Mouse (Mus musculus) c-Kit-positive CD71-positive TER-119-negative erythroid progenitor cells, embryonic 14.5 days (primary cell): ENCODE data around the gene Sec31a.

ENCODE experiments used
- DNase-seq: peaks from one replicate; pipeline ENCODE4 v3.0.0-alpha.2; 2013; ENCODE audit warnings: low read depth

The Sec31a gene

DNA sequence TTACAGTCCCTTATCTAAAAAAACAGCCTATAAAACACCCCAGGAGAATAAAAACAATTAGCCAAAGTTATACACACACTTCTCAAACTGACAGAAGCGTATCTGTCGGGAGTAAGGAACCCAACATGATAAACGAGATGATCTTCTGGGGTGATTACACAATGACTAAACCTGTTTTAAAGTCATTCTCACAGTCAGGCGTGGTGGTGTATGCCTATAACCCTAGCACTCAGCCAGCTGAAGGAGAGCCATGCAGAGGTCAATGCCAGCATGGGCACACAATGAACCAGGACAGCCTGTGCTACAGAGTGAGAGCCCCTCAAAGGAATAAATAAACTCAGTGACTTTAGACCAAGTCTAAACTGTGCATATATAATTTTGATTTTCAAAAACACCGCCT lies 7.5 kb downstream of the Sec31a start:
- DNase-seq: no peak

GRCm38 (mm10) chr5:100396753-100397152 lies 19.3 kb downstream of the Sec31a start:
- no peak for DNase-seq

GRCm38 (mm10) chr5:100393681-100394080 lies 22.4 kb downstream of the Sec31a start:
- no peak for DNase-seq

DNA sequence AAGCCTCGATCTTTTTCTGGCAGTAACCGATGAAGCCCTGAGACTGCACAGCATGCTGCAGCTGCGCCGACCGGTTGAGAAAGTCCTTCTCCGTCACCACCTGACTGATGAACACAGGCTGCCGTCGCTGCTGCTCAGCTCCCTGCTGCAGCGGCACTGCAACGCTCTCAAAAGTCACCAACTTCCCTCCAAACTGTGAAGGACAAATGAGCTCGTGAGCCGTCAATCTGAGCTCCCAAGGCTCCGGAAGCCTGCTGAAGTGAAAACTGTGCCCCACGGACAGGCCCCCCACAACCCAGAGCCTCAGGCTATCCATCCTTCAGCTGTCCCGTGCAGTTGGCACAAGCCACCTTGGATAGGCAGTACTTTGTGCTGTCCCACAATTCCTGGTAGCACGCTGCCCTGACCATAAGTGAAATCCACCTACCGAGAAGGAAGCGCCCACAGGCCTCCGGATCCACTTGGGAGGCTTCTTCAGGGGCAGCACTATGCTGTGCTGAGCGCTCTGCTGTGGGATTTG lies 23.5 kb downstream of the Sec31a start:
- no peak for DNase-seq

DNA sequence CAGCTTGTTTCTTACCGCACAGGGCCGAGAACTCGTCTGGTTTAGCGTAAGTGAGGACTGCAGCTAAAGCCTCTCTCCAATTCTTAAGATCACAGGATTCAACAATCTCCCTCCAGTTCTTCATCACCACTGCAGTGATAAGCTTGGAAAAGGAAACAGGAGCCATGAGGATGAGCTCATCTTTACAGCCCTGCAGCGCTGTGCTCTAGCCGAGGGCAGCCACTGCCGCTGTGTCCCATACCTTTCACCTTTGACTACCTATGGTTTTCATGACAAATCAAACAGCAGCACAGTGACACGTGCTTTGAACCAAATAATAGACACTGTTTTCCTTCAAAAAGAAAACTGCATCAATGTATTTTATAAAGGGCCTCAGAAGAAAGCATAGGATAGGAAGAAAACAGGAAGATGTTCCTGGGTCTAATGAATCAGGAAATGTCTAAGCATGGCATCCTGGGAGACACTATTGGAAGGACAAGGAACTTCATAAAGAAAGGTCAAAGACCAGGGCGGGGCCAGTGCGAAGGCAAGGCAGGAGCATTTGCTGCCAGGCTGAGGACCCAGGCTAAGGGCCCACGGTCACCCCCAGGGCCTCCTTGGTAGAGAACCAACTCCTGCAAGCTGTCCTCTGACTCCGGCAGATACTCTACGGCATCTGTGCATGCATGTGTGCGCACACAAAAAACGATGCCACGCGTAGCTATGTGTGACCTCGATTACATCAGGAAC lies 32.1 kb downstream of the Sec31a start:
- no peak for DNase-seq

DNA sequence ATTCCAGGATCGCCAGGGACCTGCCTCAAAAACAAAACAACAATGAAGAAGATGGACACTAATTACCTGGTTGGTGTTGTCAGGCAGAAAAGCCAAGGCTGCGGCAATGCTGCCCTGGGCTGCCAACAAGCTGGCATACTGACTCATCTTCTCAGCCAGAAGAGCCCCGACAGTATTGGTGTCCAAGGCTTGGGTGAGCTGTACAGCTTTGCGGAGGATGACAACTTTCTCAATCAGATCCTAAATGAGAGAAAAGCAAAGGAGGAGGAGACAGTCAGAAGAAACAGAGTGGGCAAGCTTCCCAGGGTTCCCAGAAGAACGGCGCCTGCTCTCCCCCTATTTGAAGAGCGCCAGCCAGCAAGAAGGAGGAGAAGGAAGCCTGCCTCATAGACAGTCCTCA lies 34.9 kb downstream of the Sec31a start:
- DNase-seq: no peak

DNA sequence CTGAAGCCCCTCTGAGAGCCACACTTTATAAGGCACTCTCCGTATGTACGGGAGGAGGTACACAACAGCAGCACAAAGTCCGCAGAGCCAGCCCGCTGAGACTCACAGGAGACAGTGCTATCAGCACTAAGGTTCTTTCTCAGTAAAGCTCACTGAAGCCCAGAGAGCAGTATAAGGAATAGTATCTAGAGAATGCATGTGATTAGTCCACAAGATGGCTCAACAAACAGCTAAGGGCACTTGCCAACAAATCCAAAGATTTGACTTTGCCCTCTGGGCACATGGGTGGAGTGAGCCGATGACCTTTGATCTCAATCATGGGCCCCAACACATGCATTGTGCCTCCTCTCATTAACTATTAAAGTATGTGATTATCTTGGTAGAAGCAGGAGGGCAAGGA lies 35.8 kb downstream of the Sec31a start:
- no peak for DNase-seq

DNA sequence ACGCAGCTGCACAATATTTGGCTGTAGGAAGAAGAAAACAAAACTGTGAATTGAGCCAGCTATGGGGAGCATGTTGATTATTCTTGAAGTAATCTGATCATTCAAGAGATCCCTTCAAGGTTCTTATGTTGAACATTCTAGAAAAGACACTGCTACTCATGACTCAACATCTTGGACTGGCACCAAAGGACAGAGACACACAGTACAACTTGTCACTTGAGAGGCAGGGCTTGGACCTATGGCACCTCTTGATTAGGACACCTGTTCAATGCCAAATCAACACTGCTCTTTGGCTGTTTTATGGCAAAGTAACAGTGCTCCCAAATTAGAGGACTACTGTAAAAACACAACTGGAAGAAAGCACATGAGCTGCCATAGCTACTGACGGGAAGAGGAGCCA lies 37.1 kb downstream of the Sec31a start:
- no peak for DNase-seq

DNA sequence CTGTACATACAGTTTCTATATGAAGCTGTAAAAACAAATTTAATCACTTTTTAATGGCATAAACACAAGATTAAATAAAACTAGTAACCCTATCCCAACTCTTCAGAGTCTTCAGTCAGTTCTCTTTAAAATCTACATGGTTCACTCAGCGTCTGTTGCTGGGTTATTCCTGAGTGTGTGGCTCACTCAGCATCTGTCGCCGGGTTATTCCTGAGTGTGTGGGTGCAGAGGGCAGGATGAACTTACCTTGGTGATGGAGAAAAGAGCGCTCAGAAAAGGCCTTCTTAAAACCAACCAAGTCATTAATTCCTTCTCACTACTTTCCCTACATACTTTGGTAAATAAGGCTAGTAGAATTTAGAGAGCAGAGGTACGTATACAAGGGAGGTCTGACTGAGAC lies 37.8 kb downstream of the Sec31a start:
- no peak for DNase-seq

DNA sequence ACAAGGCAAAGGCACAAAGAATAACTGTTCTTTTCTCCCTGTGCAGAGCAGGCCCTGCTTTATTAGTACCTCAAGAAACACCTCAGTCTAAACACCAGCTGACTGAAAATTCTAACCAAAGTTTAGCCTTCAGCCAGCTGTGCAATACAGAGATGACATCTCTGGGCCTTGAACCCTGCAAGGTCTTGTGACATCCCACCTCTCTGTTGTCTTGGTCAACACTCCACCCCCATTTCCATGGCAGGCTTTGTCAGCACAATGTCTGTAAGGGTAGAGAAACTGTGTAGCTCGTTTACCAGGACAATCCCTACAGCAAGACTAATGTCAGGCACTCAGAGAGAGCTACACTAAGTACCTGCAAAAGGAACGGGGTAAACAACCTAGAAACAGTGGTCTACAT lies 38.7 kb downstream of the Sec31a start:
- DNase-seq: no peak

DNA sequence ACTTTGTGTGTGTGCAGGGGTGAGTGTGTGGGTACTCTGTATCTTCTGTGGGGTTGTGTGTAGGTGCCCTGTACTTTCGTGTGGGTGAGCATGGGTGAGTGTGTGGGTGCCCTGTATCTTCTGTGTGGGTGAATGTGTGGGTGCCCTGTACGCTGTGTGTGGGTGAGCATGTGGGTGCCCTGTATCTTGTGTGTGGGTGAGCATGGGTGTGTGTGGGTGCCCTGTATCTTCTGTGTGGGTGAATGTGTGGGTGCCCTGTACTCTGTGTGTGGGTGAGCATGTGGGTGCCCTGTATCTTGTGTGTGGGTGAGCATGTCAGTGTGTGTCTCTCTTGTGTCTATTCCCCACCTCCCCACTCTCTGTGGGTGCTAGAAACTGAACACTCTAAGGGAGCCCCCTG lies 41.3 kb downstream of the Sec31a start:
- no peak for DNase-seq

- DNase-seq: peak; percentile 32
Observed at GRCm38 (mm10) chr5:100373952-100374351, 42.1 kb downstream of the Sec31a start.

- DNase-seq: no peak
Observed at GRCm38 (mm10) chr5:100370919-100371318, 45.1 kb downstream of the Sec31a start.

DNA sequence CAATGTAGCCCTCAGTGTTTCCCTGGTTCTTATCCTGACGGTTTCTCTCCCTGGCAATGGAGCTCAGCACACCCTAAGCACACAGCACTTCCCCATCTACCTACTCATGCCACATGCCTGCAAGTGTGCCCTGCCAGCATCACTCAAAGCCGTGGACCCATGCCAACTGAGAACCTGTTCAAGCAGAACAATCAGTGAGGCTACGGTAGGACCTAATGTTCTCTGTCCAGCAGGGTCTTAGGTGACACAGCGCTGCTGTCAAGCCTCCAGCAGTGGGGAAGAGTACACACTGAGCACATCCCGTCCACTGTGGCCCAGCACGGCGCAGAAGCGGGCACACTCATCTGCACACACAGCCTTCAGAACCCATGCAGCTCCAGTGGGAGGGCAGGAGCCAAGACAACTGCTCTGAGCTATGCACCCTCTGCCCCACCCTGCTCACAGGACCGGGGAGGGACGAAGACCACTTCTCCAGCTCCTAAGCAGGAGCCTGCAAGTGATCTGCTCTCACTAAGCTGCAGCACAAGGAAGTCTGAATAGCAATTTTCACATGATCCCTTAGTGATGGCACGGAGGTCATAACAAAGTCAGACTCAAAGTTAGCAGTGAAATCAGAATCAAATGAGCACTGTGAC lies 46.1 kb downstream of the Sec31a start:
- DNase-seq: no peak

GRCm38 (mm10) chr5:100369093-100369492 lies 46.9 kb downstream of the Sec31a start:
- DNase-seq: no peak

GRCm38 (mm10) chr5:100368527-100368926 lies 47.5 kb downstream of the Sec31a start:
- DNase-seq: no peak

GRCm38 (mm10) chr5:100367051-100367450 lies 49.0 kb downstream of the Sec31a start:
- DNase-seq: no peak

DNA sequence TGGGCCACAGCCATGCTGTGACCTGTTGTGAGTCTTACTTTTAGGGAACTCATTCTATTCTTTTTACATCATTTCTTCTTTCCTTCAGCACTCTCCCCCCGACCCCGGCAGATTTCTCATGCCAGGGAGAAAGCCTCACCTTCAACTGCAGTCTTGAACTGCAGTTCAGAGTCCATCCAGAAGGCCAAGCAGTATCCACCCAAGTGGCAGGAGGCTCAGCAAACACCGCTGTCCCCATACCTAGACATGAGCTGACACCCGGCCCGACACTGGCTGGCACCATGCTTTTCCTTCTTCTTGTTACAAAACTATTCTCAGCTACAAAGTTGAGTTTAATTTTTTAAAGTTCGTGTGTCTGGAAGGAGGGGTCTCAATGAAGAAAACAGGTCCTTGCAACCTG lies 55.7 kb downstream of the Sec31a start:
- no peak for DNase-seq

DNA sequence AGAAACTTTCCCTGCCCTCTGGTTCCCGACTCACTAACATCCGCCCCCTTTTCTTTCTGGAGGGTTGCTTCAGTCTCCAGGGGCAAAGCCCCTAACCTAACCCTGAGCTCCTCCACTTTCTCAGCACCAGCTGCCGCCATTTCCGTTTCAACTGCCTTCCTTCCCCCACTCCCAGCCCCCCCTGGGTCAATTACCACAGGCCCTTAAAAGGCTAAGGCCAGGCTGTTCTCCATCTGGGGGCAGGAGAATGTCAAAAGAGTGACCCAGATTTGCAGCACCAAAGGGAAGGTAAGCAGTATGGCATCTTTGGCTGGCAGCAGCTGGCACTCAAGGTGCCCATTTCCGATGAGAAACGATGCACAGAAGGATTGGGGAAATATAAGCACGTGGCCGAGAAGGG lies 57.7 kb downstream of the Sec31a start:
- DNase-seq: no peak

GRCm38 (mm10) chr5:100354644-100355043 lies 61.4 kb downstream of the Sec31a start:
- DNase-seq: no peak

DNA sequence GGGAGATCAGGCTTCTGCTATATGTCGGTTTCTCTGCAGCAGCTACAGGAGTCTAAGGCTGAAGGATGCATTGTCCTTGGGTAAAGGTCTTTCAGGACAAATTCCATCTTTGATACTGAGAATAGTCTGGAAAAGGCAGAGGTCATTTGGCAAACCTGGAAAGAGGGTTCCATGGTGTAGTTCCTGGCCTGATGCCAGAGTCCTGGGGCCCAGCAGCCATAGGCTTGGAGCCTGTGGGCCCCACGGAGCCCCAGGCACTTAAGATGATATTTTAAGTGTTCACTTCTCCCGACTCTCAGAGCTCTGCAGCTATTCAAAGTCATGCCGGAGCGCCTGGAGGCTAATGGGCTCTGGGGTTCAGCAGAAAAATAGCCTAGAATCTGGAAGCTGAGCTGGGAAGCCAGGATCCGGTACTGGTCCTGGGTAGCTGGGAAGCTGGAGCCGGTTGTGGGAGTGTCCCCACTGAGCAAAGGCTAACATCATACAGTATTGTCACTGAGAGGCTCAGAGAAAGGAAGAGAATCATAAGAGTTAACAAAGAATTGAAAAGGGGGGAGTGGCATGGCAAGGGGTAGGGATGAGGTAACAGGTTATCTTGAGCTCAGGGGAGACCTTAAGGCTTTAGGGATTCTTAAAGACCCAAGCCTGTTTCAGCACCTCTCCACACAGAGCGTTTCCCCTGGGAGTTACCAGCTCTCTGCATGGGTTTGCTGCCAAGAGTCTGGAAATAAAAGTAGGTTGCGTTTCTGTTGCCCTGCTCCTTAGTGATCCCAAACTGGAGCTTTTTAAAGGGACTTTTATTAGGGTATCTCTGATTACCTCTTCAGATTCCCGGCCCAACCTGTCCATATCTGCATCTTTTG lies 62.8 kb downstream of the Sec31a start:
- DNase-seq: no peak

DNA sequence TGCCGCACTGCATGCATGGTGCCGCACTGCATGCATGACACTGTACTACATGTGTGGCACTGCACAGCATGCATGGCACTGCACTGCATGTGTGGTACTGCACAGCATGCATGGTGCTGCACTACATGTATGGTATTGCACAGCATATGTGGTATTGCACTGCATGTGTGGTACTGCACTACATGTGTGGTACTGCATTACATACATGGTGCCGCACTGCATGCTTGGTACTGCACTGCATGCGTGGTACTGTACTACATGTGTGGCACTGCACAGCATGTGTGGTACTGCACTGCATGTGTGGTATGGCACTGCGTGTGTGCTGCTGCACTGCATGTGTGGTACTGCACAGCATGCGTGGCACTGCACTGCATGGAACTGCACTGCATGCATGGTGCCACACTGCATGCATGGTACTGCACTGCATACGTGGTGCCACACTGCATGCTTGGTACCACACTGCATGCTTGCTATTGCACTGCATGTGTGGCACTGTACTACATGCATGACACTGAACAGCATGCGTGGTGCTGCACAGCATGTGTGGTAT lies 65.1 kb downstream of the Sec31a start:
- no peak for DNase-seq
